Mouse (Mus musculus): ENCODE measurements around the gene Vmn1r78. TPM values are rescaled to one million over a fixed set of nuclear protein-coding genes. Genes with fewer than 3 reads are reported as not detected.
"Not testable (repeated sequence)": the region's sequence is repeated elsewhere in the genome, so short reads cannot be mapped to it uniquely, and the experiment has no call there.

The Vmn1r78 gene
- not detected in 2 replicates for polyA plus RNA-seq (2014; fragmentation: Nextera tagmentation; extraction: Ambion mirVana)

- H3K9ac ChIP-seq (replicated peaks; ENCODE audit: low read depth, low read length): no peak within 1 kb of the TSS
- no peak within 1 kb of the TSS for H3K27ac ChIP-seq (ENCODE audit: low read depth, low read length)
- H3K27me3 ChIP-seq (ENCODE audit: control insufficient read depth, insufficient read depth, low read length): no peaks in the 10 kb centered on the region
- H3K9me3 ChIP-seq (ENCODE audit: control insufficient read depth, low read length): no peaks in the 10 kb centered on the region
- no peaks in the 10 kb centered on the region for H3K36me3 ChIP-seq (ENCODE audit: control insufficient read depth, insufficient read depth, low read length)
- H3K4me3 ChIP-seq (ENCODE audit: low read depth, low read length): no peak within 1 kb of the TSS
- 68% methylated on average over 2 of the region's 2 CpGs for WGBS
- H3K4me2 ChIP-seq (ENCODE audit: low read depth, low read length): no peak within 1 kb of the TSS
- no peak for ATAC-seq (ENCODE audit: low read depth)
- no peaks in the 10 kb centered on the region for H3K4me1 ChIP-seq (ENCODE audit: control insufficient read depth, insufficient read depth, low read length)
These were observed at the start of gene Vmn1r78 for GRCm38 (mm10) chr7:12149957-12150356. Gene Vmn1r78, plus strand, starts transcription at chr7:12150257.

GRCm38 (mm10) chr7:12156463-12156862, 6.4 kb downstream of the Vmn1r78 start:
- not testable (repeated sequence) for H3K36me3 ChIP-seq (ENCODE audit: control insufficient read depth, insufficient read depth, low read length); H3K4me3 ChIP-seq (ENCODE audit: low read depth, low read length); ATAC-seq (ENCODE audit: low read depth); H3K4me2 ChIP-seq (ENCODE audit: low read depth, low read length); H3K27me3 ChIP-seq (ENCODE audit: control insufficient read depth, insufficient read depth, low read length); H3K9me3 ChIP-seq (ENCODE audit: control insufficient read depth, low read length); H3K9ac ChIP-seq (replicated peaks; ENCODE audit: low read depth, low read length); H3K27ac ChIP-seq (ENCODE audit: low read depth, low read length); H3K4me1 ChIP-seq (ENCODE audit: control insufficient read depth, insufficient read depth, low read length)
- WGBS: 63% methylated on average over 1 of the region's 1 CpGs

GRCm38 (mm10) chr7:12170979-12171378, 20.9 kb downstream of the Vmn1r78 start, which contains the start of gene Vmn1r79:
Gene Vmn1r79, plus strand, starts transcription at chr7:12171279.
- not testable (repeated sequence) for H3K36me3 ChIP-seq (ENCODE audit: control insufficient read depth, insufficient read depth, low read length); H3K9me3 ChIP-seq (ENCODE audit: control insufficient read depth, low read length); H3K9ac ChIP-seq (replicated peaks; ENCODE audit: low read depth, low read length); ATAC-seq (ENCODE audit: low read depth); H3K4me2 ChIP-seq (ENCODE audit: low read depth, low read length); H3K4me3 ChIP-seq (ENCODE audit: low read depth, low read length); H3K27ac ChIP-seq (ENCODE audit: low read depth, low read length); H3K4me1 ChIP-seq (ENCODE audit: control insufficient read depth, insufficient read depth, low read length); H3K27me3 ChIP-seq (ENCODE audit: control insufficient read depth, insufficient read depth, low read length)

DNA sequence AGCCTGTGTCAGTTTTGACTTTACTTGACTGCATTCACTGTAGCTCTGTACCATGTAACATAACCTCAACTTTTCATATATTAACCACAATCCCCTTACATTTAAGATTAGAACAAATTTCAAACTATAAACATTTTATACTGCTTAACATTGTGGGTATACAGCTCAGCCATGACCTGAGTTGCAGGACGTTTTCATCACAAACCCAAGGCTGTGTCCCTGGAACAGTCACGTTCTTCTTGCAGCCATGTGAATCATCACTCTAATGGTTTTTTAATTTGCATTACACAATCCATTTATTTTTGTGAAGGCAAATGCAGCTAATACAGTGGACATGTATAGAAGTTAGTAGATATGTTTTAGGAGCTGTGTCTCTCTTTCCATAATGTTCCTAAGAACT, 22.9 kb downstream of the Vmn1r78 start:
- not testable (repeated sequence) for H3K9ac ChIP-seq (replicated peaks; ENCODE audit: low read depth, low read length); H3K27ac ChIP-seq (ENCODE audit: low read depth, low read length); H3K4me1 ChIP-seq (ENCODE audit: control insufficient read depth, insufficient read depth, low read length); H3K4me3 ChIP-seq (ENCODE audit: low read depth, low read length); H3K9me3 ChIP-seq (ENCODE audit: control insufficient read depth, low read length); ATAC-seq (ENCODE audit: low read depth); H3K36me3 ChIP-seq (ENCODE audit: control insufficient read depth, insufficient read depth, low read length); H3K27me3 ChIP-seq (ENCODE audit: control insufficient read depth, insufficient read depth, low read length); H3K4me2 ChIP-seq (ENCODE audit: low read depth, low read length)
- WGBS: 66% methylated on average over 2 of the region's 2 CpGs

DNA sequence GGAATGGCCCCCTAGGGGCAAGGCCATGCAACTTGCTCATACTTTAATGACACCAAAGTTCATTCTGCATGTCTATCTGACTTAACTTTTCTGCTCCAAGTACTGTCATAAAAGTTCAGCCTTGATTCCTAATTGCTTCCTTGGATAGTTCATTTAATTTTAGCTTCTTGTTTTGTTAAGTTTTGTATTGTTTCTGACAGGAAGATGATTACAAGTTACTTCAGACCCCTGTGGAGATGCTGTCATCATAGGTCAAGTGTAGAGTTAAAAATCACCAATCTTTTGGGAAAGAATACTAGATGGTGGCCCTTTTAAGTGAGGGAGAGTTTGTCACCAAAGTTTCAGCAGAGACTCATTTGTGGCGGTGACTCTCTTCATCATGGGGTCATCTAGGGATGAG, 38.9 kb downstream of the Vmn1r78 start, which contains the start of gene Vmn1r80:
Gene Vmn1r80 (plus strand): TSS at position 301 of the 400 bp plus-strand sequence.
- H3K36me3 ChIP-seq (ENCODE audit: control insufficient read depth, insufficient read depth, low read length): no peaks in the 10 kb centered on the region
- H3K9ac ChIP-seq (replicated peaks; ENCODE audit: low read depth, low read length): no peak within 1 kb of the TSS
- no peaks in the 10 kb centered on the region for H3K4me1 ChIP-seq (ENCODE audit: control insufficient read depth, insufficient read depth, low read length)
- no peak for ATAC-seq (ENCODE audit: low read depth)
- H3K4me2 ChIP-seq (ENCODE audit: low read depth, low read length): no peak within 1 kb of the TSS
- H3K4me3 ChIP-seq (ENCODE audit: low read depth, low read length): no peak within 1 kb of the TSS
- WGBS: 85% methylated on average over 1 of the region's 1 CpGs
- H3K27ac ChIP-seq (ENCODE audit: low read depth, low read length): no peak within 1 kb of the TSS
- H3K9me3 ChIP-seq (ENCODE audit: control insufficient read depth, low read length): no peaks in the 10 kb centered on the region
- no peaks in the 10 kb centered on the region for H3K27me3 ChIP-seq (ENCODE audit: control insufficient read depth, insufficient read depth, low read length)

GRCm38 (mm10) chr7:12204141-12204540, 54.1 kb downstream of the Vmn1r78 start:
- no peak overlapping the region for H3K4me3 ChIP-seq (ENCODE audit: low read depth, low read length)
- no peak for ATAC-seq (ENCODE audit: low read depth)
- no peak overlapping the region for H3K9ac ChIP-seq (replicated peaks; ENCODE audit: low read depth, low read length)
- no peak overlapping the region for H3K4me2 ChIP-seq (ENCODE audit: low read depth, low read length)
- no peak overlapping the region for H3K27ac ChIP-seq (ENCODE audit: low read depth, low read length)
- no peaks in the 10 kb centered on the region for H3K27me3 ChIP-seq (ENCODE audit: control insufficient read depth, insufficient read depth, low read length)
- no peaks in the 10 kb centered on the region for H3K4me1 ChIP-seq (ENCODE audit: control insufficient read depth, insufficient read depth, low read length)
- WGBS: 67% methylated on average over 2 of the region's 2 CpGs
- no peaks in the 10 kb centered on the region for H3K9me3 ChIP-seq (ENCODE audit: control insufficient read depth, low read length)
- H3K36me3 ChIP-seq (ENCODE audit: control insufficient read depth, insufficient read depth, low read length): no peaks in the 10 kb centered on the region

Other genes starting within 250 kb of the Vmn1r78 start
- gene Vmn1r76, start 212.0 kb upstream of the Vmn1r78 start, polyA plus RNA-seq (2014; fragmentation: Nextera tagmentation; extraction: Ambion mirVana): not detected in 2 replicates
- gene Vmn1r77, start 113.5 kb upstream of the Vmn1r78 start, polyA plus RNA-seq (2014; fragmentation: Nextera tagmentation; extraction: Ambion mirVana): not detected in 2 replicates
- not detected in 2 replicates for gene Vmn1r79, start 21.0 kb downstream of the Vmn1r78 start, polyA plus RNA-seq (2014; fragmentation: Nextera tagmentation; extraction: Ambion mirVana)
- gene Vmn1r80, start 39.0 kb downstream of the Vmn1r78 start, polyA plus RNA-seq (2014; fragmentation: Nextera tagmentation; extraction: Ambion mirVana): not detected in 2 replicates
- 0.01 TPM in 1 of 2 replicates, not detected in the other for gene Vmn1r81, start 118.0 kb downstream of the Vmn1r78 start, polyA plus RNA-seq (2014; fragmentation: Nextera tagmentation; extraction: Ambion mirVana)
- gene Vmn1r82, start 150.2 kb downstream of the Vmn1r78 start, polyA plus RNA-seq (2014; fragmentation: Nextera tagmentation; extraction: Ambion mirVana): not detected in 2 replicates
- gene Vmn1r83, start 179.2 kb downstream of the Vmn1r78 start, polyA plus RNA-seq (2014; fragmentation: Nextera tagmentation; extraction: Ambion mirVana): not detected in 2 replicates
- gene Vmn1r84, start 219.0 kb downstream of the Vmn1r78 start, polyA plus RNA-seq (2014; fragmentation: Nextera tagmentation; extraction: Ambion mirVana): not detected in 2 replicates